Mouse (Mus musculus): ENCODE results near the gene Foxd1. TPM values are rescaled to one million over a fixed set of nuclear protein-coding genes. Genes with fewer than 3 reads are reported as not detected.

Gene Foxd1
- polyA plus RNA-seq, 1 experiment from 2014 or later = 0.43 TPM

DNA sequence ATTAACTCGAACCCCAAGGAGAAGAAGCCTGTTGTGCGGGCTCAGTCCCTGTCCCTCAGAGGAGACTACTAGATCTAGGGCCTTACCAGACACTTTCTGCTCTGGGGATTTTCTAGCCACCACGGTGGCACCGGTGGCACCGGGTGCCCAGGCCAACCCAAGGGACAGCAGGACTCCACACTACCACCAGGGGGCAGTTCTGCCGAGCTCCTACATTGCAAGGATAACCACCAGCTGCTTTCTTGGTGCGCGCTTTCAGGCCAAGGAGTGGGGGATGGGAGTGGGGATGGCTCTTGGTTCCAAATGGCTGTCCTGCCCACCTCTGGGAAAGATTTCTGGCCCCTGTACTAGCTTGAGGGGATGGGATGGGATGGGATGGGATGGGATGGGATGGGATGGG is 2.5 kb upstream of the Foxd1 start:
- peaks cover 45% of the 10 kb centered on the region for H3K27me3 ChIP-seq (replicated peaks; ENCODE audit: control insufficient read depth, insufficient read depth, low read length)
- H3K4me3 ChIP-seq (ENCODE audit: low read length) = no peak overlapping the region
- no peaks in the 10 kb centered on the region for H3K36me3 ChIP-seq (ENCODE audit: control insufficient read depth, insufficient read depth, low read length)
- WGBS = 8% methylated on average over 8 of the region's 8 CpGs
- ATAC-seq = no peak
- no peaks in the 10 kb centered on the region for H3K9me3 ChIP-seq (ENCODE audit: control insufficient read depth, low read length)
- H3K27ac ChIP-seq (ENCODE audit: low read depth, low read length) = no peak overlapping the region
- peaks cover 17% of the 10 kb centered on the region for H3K4me1 ChIP-seq (ENCODE audit: control insufficient read depth, insufficient read depth, low read depth, low read length)
- H3K4me2 ChIP-seq (ENCODE audit: low read length) = no peak overlapping the region
- no peak overlapping the region for H3K9ac ChIP-seq (ENCODE audit: low read depth, low read length)

DNA sequence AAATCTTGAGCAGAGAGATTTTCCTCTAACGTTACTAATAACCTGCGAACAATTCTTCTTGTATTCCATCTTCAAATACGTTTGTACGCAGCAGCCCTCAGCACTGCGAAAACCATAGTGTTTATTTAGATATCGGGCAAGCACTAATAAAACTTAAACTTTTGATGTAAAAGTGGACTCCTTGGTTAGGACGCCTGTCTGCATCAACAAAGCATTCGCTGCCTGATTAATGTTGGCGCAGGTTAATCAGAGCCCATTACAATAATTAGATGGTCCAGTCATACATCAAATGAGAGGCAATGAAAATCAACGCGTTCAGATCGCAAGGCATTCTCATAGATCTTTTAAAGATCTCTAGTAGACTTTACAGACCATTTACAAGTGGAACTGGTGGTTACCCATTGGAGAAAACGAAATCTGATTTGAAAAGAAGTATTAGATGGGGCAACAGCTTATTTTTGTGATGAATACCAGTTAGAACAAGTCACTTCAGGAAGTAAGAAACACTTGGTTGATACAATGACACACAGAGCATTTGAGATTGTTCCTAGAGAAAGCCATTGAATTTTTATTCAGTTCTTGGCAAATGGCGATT is 1.6 kb upstream of the Foxd1 start:
- Histone ChIP-seq H3K36me3 (ENCODE audit: control insufficient read depth, insufficient read depth, low read length) (no peaks in the 10 kb centered on the region), H3K4me2 (ENCODE audit: low read length) (no peak overlapping the region), H3K4me1 (ENCODE audit: control insufficient read depth, insufficient read depth, low read depth, low read length) (peaks cover 17% of the 10 kb centered on the region), H3K4me3 (ENCODE audit: low read length) (no peak overlapping the region), H3K9ac (ENCODE audit: low read depth, low read length) (no peak overlapping the region), H3K9me3 (ENCODE audit: control insufficient read depth, low read length) (no peaks in the 10 kb centered on the region), H3K27ac (ENCODE audit: low read depth, low read length) (no peak overlapping the region), H3K27me3 (replicated peaks; ENCODE audit: control insufficient read depth, insufficient read depth, low read length) (peaks cover 48% of the 10 kb centered on the region)
- no peak for ATAC-seq
- WGBS = 12% methylated on average over 14 of the region's 14 CpGs

DNA sequence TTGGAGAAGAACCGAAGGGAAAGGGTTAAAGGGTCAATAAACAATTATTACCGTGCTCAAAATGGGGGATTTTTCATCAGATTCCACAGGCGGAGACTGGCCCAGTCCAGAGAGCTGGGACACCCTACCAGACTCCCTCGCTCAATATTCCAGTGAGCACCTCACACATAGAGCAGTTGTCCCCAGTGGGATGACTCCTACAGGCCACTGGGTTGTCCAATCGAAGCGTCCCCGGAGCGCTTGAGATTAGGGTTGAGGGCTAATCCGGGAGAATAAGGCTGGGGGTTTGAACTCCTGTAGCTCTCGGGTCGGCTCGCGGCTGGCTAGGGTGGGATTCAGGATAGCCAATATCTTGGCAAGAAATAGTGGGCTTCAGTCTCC is 343 bp upstream of the Foxd1 start:
- H3K9me3 ChIP-seq (ENCODE audit: control insufficient read depth, low read length) = no peaks in the 10 kb centered on the region
- peak overlapping the region; percentile 57 for H3K4me2 ChIP-seq (ENCODE audit: low read length)
- peaks cover 58% of the 10 kb centered on the region for H3K27me3 ChIP-seq (replicated peaks; ENCODE audit: control insufficient read depth, insufficient read depth, low read length)
- H3K36me3 ChIP-seq (ENCODE audit: control insufficient read depth, insufficient read depth, low read length) = no peaks in the 10 kb centered on the region
- peaks cover 17% of the 10 kb centered on the region for H3K4me1 ChIP-seq (ENCODE audit: control insufficient read depth, insufficient read depth, low read depth, low read length)
- ATAC-seq = 0 out of 2 replicates have a peak, but pooled peaks have one; percentile 3
- H3K4me3 ChIP-seq (ENCODE audit: low read length) = peak overlapping the region; percentile 42
- 1% methylated on average over 13 of the region's 13 CpGs for WGBS
- no peak overlapping the region for H3K27ac ChIP-seq (ENCODE audit: low read depth, low read length)
- H3K9ac ChIP-seq (ENCODE audit: low read depth, low read length) = no peak overlapping the region

DNA sequence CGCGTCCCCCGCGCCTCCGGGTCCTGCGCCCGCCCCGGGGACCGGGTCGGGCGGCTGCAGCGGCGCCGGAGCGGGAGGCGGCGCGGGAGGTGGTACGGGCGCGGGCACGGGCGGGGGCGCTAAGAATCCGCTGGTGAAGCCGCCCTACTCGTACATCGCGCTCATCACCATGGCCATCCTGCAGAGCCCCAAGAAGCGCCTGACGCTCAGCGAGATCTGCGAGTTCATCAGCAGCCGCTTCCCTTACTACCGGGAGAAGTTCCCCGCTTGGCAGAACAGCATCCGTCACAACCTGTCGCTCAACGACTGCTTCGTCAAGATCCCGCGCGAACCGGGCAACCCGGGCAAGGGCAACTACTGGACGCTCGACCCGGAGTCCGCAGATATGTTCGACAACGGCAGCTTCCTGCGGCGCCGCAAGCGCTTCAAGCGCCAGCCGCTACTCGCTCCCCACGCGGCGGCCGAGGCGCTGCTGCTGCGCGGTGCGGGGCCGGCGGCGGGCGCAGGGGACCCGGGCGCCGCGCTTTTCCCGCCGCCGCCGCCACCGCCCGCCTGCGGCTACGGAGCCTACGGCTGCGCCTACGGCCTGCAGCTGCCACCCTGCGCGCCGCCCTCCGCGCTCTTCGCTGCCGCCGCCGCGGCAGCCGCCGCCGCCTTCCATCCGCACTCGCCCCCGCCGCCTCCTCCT is 973 bp downstream of the Foxd1 start:
- Histone ChIP-seq H3K4me1 (ENCODE audit: control insufficient read depth, insufficient read depth, low read depth, low read length) (peaks cover 17% of the 10 kb centered on the region), H3K9ac (ENCODE audit: low read depth, low read length) (peak overlapping the region; percentile 45), H3K36me3 (ENCODE audit: control insufficient read depth, insufficient read depth, low read length) (no peaks in the 10 kb centered on the region), H3K27me3 (replicated peaks; ENCODE audit: control insufficient read depth, insufficient read depth, low read length) (peaks cover 56% of the 10 kb centered on the region), H3K4me3 (ENCODE audit: low read length) (peak overlapping the region; percentile 42), H3K4me2 (ENCODE audit: low read length) (peak overlapping the region; percentile 57), H3K27ac (ENCODE audit: low read depth, low read length) (no peak overlapping the region; the same call in 1 of the 2 replicates), H3K9me3 (ENCODE audit: control insufficient read depth, low read length) (no peaks in the 10 kb centered on the region)
- WGBS = under 1% methylated on average over 59 of the region's 102 CpGs
- ATAC-seq = peak; percentile 31; the same call in 1 of the 2 replicates

DNA sequence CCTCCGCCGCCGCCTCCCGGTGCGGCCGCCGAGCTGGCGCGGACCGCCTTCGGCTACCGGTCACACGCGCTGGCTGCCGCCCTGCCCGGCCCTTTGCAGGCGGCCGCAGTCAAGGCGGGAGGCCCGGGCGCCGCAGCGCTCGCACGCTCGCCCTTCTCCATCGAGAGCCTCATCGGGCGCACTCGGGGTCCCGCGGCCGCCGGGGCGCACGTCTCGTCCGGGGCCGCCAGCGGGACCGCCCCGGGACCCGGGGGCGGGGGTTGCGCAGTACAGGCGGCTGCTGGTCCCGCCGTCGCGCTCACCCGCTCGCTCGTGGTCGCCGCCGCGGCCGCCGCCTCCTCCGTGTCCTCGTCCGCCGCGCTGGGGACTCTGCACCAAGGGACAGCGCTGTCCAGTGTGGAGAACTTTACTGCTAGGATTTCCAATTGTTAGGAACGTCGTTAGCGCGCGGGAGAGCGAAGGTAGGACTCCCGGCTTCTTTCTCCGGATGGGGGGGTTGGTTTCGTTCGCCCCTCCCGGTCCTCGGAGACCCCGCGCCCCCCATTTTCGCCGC is 1.6 kb downstream of the Foxd1 start:
- 0% methylated on average over 44 of the region's 81 CpGs for WGBS
- peaks cover 57% of the 10 kb centered on the region for H3K27me3 ChIP-seq (replicated peaks; ENCODE audit: control insufficient read depth, insufficient read depth, low read length)
- no peak for ATAC-seq
- H3K9me3 ChIP-seq (ENCODE audit: control insufficient read depth, low read length) = no peaks in the 10 kb centered on the region
- no peak overlapping the region for H3K27ac ChIP-seq (ENCODE audit: low read depth, low read length)
- H3K4me2 ChIP-seq (ENCODE audit: low read length) = peak overlapping the region; percentile 57
- H3K36me3 ChIP-seq (ENCODE audit: control insufficient read depth, insufficient read depth, low read length) = no peaks in the 10 kb centered on the region
- H3K9ac ChIP-seq (ENCODE audit: low read depth, low read length) = peak overlapping the region; percentile 45; the same call in 1 of the 2 replicates
- peak overlapping the region; percentile 42 for H3K4me3 ChIP-seq (ENCODE audit: low read length)
- H3K4me1 ChIP-seq (ENCODE audit: control insufficient read depth, insufficient read depth, low read depth, low read length) = peaks cover 17% of the 10 kb centered on the region

DNA sequence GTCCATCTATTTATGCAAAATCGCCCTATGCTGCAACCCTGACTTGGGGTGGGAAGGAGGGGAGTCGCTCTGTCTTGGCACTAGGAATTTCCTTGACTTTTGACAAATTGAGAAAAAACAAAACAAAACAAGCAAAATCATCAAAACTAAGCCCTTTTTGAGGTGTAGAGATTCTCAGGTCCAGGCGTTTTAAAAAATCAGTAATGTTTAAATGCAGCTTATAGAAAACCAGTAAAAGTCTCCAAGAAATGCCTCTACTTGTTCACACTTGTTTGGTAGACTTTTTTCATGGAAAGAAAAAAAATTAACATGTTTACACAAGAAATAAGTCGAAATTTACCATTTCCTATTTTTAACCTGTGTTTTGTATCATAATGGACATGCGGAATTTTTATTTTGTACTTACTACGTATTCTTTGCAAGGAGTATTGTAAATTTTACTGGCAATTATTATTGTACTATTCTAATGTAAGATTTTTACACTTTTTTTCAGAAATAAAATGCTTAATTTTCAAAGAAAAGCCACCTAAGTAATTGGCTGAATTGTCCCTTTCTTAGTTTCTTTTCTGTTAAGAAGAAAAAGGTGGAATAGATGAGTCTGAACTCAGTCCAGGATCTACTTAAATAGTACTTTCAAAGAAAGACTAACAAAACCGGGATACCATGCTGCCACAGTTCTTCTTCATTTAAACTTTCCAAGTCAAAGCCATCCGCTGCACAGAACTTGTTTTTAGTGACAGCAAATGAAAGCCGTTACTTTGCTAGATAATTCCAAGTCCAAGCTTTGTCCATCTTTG is 2.3 kb downstream of the Foxd1 start:
- WGBS = 6% methylated on average over 9 of the region's 9 CpGs
- ATAC-seq = no peak
- no peak overlapping the region for H3K9ac ChIP-seq (ENCODE audit: low read depth, low read length)
- H3K4me1 ChIP-seq (ENCODE audit: control insufficient read depth, insufficient read depth, low read depth, low read length) = peaks cover 17% of the 10 kb centered on the region
- no peaks in the 10 kb centered on the region for H3K36me3 ChIP-seq (ENCODE audit: control insufficient read depth, insufficient read depth, low read length)
- no peak overlapping the region for H3K27ac ChIP-seq (ENCODE audit: low read depth, low read length)
- peak overlapping the region; percentile 42 for H3K4me3 ChIP-seq (ENCODE audit: low read length)
- no peak overlapping the region; the same call in 1 of the 2 replicates for H3K4me2 ChIP-seq (ENCODE audit: low read length)
- peaks cover 57% of the 10 kb centered on the region for H3K27me3 ChIP-seq (replicated peaks; ENCODE audit: control insufficient read depth, insufficient read depth, low read length)
- no peaks in the 10 kb centered on the region for H3K9me3 ChIP-seq (ENCODE audit: control insufficient read depth, low read length)

DNA sequence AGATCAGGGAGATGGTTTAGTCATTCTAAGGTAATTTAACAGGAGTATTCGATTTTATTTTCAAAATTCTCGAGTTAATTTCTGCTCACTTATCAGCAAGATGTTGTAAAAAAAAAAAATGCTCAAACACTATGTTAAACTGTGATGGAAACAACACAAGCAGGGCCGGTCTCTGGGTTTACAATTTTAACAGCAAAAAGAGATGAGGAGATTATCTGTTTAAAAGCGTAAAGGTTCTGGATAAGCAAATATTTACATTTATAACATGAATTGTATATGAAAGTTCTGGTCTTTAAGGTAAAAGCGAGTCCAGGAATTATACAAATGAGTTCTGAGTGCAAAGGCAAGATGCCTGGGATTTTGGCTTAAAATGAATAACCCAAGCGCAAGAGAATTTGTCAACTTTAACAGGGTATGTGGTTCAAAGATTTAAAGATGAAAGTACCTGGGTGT is 3.0 kb downstream of the Foxd1 start:
- H3K4me3 ChIP-seq (ENCODE audit: low read length) = no peak overlapping the region
- H3K27me3 ChIP-seq (replicated peaks; ENCODE audit: control insufficient read depth, insufficient read depth, low read length) = peaks cover 54% of the 10 kb centered on the region
- ATAC-seq = no peak
- H3K9ac ChIP-seq (ENCODE audit: low read depth, low read length) = no peak overlapping the region
- H3K36me3 ChIP-seq (ENCODE audit: control insufficient read depth, insufficient read depth, low read length) = no peaks in the 10 kb centered on the region
- H3K4me1 ChIP-seq (ENCODE audit: control insufficient read depth, insufficient read depth, low read depth, low read length) = peaks cover 17% of the 10 kb centered on the region
- no peak overlapping the region for H3K27ac ChIP-seq (ENCODE audit: low read depth, low read length)
- 10% methylated on average over 6 of the region's 6 CpGs for WGBS
- H3K9me3 ChIP-seq (ENCODE audit: control insufficient read depth, low read length) = no peaks in the 10 kb centered on the region
- H3K4me2 ChIP-seq (ENCODE audit: low read length) = no peak overlapping the region

DNA sequence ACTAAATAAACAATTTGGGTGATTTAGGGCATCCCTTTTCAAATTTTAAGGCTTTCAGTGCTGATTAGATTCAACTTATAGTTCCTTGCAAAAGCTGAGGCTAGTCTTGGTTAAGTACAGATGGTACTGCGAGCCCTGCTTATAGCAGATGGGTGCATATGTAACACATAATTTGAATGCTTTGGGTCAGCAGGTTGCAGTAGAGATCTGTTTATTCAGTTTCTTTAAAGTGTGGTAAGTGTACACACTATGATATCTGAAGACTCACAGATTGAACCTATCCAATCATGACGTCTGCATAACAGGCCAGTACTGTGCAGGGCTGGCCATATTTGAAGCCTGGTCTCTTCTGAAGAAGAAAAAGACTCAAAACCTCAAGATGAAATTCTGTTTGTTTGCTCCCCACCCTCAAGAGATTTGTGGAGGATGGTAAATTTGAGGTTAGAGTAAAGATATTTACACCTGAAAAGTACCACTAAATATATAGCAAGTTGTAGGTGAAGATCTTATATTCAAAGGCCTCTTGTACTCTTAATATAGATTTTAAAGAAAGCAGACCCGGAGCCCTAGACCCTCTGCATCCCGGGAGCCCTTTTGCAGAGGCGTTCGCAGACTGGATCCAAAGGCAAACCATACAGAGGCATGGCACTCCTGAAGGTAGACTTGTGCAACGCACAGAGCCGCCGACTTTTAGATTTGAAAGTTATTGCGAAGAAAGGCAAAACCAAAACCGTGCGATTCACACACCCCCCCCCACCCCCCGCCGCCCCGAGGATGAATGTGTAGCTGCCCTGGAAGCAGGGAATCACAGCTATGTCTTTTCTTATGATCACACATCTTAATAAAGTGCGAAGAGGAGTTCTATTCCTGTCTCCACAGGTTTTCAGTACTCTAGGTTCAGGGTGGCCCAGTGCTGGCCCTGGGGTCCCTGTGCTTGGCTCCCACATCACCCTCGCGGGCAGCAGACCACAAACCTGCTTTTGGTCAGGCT is 3.7 kb downstream of the Foxd1 start:
- H3K4me2 ChIP-seq (ENCODE audit: low read length) = no peak overlapping the region; the same call in 1 of the 2 replicates
- WGBS = 4% methylated on average over 18 of the region's 18 CpGs

More for the DNA sequence above, 3.7 kb downstream of the Foxd1 start:
- no peak overlapping the region for H3K9ac ChIP-seq (ENCODE audit: low read depth, low read length)
- ATAC-seq = no peak
- H3K4me1 ChIP-seq (ENCODE audit: control insufficient read depth, insufficient read depth, low read depth, low read length) = peaks cover 17% of the 10 kb centered on the region
- peaks cover 56% of the 10 kb centered on the region for H3K27me3 ChIP-seq (replicated peaks; ENCODE audit: control insufficient read depth, insufficient read depth, low read length)
- no peak overlapping the region for H3K27ac ChIP-seq (ENCODE audit: low read depth, low read length)
- H3K36me3 ChIP-seq (ENCODE audit: control insufficient read depth, insufficient read depth, low read length) = no peaks in the 10 kb centered on the region
- H3K9me3 ChIP-seq (ENCODE audit: control insufficient read depth, low read length) = no peaks in the 10 kb centered on the region; the same call in 1 of the 2 replicates
- no peak overlapping the region; the same call in 1 of the 2 replicates for H3K4me3 ChIP-seq (ENCODE audit: low read length)
